Mouse (Mus musculus) right cerebral cortex, postnatal 25 days (tissue): ENCODE data around the gene Gata2.

ENCODE experiments used
- DNase-seq: peaks from one replicate; pipeline ENCODE4 v3.0.0; 2022

Gene Gata2

DNA sequence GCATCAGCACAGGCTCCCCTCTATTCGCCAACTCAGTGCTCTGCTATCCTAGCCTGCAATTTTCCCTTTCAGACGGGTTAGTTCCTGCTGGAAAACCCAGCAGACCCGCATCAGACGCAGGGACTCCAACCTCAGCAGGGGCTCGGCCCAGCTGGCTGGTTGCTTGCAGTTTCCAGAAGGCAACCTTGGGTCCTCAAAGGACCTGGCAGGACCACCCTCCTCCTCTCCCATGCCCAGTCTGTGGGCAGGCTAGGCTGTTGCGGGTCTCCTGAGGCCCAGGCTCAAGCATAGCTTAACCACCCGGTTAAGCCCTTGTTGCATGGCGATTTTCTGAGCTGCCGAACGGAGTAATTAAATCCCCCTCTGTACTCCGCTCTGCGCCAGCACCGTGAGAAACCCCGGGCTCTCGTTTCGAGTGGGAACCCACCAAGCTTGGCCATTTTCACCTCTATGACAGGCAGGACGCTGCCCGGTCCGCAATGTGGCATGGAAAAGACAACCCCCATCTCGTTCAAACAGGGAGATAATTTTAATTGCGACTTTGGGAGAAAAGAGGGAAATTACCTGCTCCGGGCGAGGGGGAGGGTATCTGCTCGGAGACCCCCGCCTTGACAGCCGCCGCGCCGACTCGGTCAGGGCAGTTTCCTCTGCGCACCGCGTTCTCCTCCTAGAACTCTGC lies 2.5 kb downstream of the Gata2 start:
- no peak for DNase-seq

DNA sequence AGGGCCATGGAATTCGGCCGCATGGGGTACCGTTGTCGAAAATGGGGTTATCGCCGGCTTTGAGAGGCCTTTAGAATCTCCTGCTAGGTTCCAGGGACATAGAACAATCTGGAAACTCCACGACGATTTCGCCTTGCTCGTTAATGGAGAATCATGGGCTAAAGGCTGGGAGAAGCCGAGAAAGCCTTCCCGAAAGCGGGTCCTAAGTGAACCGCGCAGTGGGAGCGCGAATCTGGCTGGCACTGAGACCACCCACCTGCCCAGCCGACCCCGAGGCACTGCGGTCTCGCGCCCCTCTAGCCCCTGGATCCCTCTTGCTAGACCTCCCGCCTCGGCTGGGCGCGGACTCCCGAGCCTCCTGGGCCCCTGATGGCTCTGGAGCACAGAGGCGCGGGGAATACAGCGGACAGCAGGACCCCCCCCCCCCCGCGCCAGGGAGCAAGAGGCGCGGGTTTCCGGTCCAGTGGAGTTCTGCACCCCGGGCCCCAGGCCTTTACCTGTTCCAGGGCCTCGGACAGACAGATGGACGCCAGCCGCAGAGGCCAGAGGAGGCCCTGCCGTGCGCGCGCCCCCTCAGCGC lies 3.1 kb downstream of the Gata2 start:
- no peak for DNase-seq

DNA sequence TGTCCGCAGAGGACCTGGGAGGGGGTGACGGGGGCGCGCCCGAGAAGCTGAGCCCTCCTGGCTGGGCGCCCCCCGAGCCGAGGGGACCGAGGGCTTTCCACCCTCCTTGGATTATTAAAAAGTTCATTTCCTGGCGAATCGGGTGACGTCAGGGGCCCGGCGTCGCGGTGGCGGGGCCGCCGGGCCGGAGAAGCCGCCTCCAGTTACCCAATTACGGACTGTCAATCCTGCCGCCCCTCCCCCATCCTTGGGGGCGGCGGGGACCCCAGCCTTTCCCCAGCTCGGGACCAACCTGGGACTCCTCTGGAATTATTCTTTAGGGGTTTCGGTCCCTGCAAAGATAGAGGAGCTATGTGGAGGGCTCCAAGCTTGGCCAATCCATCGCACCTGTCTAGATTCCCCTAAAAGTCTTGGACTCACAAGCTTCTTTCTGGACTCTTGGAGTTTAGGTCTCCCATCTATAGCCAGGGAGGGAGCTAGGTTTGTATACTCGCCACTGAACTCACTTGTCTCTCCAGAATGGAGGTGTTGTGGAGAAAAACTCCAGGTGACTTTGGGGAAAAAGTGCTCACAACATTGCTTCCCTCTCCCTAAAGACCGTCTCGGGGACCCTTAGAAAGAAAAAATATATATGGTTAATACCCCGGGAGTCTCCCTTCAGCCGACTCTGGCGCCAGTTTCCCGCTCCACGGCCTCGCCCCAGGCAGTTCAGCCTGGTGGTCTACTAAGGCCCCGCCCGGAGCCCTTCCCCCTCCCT lies 3.8 kb downstream of the Gata2 start:
- DNase-seq: no peak

- no peak for DNase-seq
Measured at GRCm38 (mm10) chr6:88198070-88198940, 4.6 kb downstream of the Gata2 start.

GRCm38 (mm10) chr6:88199001-88199717 lies 5.5 kb downstream of the Gata2 start:
- DNase-seq: no peak

DNA sequence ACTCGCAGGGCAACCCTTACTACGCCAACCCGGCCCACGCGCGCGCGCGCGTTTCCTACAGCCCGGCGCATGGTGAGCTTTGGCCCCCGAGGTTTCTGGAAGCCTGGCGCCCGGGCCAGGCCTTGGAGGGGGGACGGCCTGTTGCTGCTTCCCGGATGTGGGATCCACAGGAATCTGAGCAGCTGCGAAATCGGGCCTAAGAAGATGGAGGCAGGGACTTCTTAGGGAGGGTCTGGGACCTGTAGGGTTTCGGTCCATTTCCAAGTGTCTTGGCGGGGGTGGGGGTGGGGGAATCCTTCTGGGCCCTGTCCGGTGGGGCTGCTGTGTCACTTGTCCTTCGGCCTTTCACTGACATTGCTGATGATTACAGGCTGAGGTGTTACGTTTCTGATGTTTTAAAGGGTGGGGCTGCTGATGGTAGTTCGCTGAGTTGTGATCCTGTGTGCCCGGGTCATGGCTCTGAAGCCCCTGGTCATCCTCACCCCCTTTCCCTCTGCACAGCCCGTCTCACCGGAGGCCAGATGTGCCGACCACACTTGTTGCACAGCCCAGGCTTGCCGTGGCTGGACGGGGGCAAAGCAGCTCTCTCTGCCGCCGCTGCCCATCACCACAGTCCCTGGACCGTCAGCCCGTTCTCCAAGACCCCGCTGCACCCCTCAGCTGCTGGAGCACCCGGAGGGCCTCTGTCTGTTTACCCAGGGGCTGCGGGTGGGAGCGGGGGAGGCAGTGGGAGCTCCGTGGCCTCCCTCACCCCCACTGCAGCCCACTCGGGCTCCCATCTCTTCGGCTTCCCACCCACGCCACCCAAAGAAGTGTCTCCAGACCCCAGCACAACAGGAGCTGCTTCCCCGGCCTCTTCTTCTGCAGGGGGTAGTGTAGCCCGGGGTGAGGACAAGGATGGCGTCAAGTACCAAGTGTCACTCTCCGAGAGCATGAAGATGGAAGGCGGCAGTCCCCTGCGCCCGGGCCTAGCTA lies 6.3 kb downstream of the Gata2 start:
- DNase-seq: no peak

DNA sequence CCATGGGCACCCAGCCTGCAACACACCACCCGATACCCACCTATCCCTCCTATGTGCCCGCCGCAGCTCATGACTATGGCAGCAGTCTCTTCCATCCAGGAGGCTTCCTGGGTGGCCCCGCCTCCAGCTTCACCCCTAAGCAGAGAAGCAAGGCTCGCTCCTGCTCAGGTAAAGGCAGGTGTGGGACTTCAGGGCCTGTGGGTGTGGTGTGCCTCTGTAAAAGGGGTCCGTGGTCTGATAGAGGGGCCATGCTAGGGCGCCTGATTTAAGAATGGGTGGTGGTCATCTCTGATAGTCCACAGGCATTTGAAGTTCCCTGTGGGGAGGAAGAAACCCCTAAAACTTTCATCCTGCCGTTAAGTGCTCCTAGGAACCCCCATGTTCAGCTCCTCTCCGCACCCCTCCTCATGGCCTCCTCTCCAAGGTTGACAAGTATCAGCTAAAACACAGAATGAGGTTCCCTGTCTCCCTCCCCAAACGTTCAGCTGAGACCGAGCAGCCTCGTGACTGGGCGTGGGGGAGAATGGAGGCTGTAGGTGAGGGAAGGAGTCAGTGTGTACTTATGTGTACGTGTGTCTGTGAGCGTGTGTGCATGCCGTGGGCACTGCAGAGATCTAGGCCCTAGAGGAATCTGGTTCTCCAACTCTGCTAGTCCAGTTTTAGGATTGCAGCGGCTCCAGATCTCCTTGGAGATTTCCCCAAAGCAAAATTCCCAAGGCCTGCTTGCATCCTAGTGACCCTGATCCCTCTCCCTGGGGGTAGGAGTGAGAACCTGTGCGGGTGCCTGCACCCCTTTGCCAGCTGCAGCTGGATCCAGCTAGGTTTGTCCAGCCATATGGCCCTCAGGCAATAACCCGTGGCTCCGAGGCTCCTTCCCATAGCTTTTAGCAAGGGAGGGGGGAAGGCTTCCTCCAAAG lies 7.3 kb downstream of the Gata2 start:
- no peak for DNase-seq

- DNase-seq: no peak
Measured at GRCm38 (mm10) chr6:88201926-88202700, 8.4 kb downstream of the Gata2 start.

DNA sequence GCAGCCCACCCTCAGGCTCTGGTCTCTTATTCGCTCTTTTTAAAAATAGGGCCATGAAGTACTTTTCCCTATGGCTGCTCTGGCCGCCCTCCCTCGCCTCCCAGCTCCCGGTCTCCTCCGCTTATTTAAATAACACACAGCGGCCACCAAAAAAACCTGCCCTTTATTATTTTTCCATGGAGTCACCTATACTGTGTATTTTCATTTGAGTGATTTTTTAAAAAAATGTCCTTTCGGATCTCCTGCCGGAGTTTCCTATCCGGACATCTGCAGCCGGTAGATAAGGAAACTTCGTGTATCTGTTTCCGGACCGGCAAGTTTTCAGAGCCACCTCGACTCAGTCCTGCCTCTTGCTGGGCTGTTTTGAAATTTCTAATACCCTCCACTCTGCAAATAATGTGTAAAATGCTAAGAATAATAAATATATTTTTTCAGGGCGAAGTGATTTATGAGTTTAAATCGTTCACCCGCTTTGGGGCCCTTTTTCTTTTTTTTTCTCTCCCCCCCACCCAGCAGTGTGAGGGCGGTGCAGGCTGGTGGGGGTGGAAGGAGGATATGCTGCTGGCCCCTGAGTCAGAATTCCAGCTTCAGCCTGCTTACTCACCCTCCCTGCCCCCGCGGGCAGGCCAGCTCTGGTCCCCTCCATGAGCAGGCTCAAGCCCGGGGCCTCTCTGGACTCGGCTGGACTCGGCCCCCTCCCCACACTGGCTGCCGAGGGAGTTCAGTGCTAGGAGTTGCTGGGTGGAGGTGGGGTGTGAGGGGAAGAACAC lies 9.4 kb downstream of the Gata2 start:
- no peak for DNase-seq

DNA sequence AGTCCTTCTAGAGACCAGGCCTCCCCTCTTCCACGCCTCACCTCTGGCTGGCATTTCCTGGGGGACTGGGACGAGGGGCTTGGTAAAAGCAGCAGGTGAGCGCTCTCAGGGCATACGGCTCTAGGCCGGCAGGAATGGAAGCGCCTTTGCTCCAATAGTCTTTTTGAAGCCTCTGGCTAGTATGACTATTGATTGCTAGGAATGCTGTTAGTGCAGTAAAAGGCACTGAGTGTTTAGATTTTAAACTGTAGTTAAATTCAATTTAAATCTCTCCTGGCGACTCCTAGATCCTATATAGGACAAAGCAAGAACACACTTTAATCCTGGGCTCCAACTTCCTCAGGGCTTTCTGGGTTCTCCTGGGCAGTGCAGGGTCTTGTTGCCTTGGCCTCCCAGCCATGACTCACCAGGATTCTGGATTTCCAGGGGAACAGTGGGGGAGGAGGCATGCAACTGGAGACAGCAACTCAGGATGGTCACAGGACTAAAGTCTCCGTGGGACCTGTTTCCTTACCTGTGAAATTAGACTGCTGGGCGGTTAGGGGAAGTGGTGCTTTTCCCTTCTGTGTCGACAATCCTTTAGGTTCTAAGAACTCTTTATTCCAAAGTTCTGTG lies 10.2 kb downstream of the Gata2 start:
- DNase-seq: no peak

DNA sequence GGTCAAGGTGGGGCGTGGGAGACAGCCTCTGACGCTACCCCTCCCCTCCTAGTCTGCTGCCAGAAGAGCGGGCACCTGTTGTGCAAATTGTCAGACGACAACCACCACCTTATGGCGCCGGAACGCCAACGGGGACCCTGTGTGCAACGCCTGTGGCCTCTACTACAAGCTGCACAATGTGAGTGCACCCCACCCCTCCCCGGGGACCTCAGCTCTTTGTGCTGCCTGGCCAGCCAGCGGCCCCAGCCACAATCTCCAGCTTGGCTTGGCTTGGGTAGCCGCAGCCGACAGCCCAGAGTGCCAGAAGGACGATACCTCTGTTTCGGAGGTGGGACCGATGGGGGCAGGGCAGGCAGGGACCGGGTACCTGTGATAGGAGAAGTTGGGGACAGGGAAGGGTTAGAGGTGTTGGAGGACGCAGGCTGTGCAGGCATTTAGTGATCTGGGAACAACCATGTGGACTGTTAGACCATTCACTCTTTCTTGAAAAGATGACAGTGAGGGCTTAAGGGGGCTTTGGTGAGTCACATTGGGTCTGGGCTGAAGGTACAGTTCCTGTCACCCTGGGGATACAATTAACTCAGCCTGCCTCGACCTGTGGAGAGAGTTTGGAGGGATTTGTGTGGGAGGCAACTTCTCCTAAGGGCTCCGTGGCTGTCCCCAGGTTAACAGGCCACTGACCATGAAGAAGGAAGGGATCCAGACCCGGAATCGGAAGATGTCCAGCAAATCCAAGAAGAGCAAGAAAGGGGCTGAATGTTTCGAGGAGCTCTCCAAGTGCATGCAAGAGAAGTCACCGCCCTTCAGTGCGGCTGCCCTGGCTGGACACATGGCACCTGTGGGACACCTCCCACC lies 11.1 kb downstream of the Gata2 start:
- DNase-seq: no peak

DNA sequence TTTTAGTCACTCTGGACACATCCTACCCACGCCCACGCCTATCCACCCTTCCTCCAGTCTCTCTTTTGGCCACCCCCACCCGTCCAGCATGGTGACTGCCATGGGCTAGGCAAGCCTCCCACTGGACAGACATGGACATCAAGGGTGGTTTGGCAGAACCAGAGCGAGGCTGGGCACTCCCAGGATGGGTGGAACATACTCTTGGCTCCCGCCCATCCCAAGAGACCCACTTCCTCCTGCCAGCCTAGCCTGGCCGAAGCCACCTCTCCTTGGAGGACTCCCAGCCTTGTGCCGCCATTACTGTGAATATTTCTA lies 11.7 kb downstream of the Gata2 start:
- DNase-seq: no peak

- DNase-seq: no peak
Measured at GRCm38 (mm10) chr6:88205937-88206336, 12.2 kb downstream of the Gata2 start.

DNA sequence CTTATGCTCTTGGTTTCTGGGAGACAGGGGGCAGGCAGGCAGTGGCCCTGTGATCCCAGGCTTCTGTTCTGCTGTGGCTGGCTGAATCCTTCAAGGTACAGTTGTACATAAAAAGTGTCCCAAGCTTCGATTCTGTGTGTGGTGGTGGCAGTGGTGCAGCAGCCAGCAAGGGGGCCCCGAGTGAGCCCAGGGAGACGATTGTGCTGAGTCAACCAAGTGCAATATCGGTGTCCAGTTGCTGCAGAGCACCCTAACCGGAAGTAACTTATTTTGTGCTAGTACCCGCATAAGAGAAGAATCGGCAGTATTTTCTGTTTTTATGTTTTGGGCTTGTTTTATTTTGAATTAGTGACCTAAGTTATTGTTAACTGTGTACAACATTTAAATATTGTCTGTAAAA lies 12.9 kb downstream of the Gata2 start:
- DNase-seq: no peak

DNA sequence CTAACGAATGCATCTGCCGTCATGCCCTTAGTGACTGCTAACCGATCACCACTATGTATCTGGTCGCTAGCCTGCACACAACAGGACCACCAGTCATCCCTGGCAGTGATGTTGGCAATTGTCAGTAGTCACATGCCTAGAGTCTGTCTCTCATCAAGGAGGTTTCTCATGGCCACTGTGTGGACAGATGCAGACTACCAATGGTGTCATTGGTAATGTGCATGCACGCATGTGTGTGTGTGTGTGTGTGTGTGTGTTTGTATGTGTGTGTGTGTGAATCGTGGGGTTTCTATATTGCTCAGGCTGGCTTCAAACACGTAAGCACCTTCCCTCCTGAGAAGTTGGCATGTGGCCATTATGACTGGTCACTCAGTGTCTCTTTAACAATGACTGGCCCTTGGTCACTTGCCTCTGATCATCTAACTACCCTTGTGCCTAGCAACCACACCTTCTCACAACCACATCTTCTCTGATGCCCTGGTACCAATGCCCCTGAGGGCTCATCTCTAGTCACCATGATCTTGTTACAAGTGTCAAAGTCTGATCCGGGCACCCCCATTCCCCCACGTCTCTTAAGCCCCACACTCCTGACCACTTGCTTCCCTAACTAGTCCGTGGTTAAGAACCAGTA lies 13.8 kb downstream of the Gata2 start:
- no peak for DNase-seq

DNA sequence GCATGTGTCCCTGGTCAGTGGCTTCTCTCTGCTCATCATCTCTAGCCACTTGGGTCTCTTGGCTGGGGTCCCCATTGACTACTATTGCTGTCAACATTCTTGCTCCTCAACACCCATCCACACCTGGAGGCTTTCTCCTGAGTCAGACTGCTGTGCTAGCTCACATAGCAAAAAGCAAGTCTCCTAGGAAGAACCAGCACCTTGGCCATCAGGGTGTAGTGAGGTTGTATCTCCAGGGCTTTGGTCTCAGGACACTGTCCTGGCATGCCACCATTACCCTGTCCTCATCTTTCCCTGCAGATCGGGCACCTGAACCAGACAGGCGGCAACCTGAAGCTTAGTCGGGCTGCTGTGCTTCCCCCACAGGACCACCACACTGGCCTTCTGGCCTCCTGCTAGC lies 14.6 kb downstream of the Gata2 start:
- no peak for DNase-seq

DNA sequence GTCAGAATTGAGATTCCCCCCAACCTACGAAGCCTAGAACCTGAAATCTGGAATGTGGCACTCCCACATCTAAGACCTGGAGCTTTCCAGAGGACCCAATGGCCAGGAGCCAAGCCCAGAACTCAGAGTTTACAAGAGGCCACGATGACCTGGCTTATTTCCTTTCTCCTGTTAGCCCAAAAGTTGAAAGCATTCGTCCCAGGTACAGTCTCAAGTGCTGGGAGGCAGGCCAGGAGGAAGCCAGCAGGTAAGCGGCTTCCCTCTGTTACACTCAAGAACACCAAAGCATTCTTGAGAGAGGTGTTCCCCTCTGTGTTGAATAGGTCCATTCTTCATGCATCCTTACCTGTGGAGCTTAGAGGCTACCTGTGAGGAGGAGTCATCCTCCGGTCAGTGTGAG lies 15.8 kb downstream of the Gata2 start:
- no peak for DNase-seq
